Mouse (Mus musculus) hindbrain, embryonic 14.5 days (tissue): Measurements from ENCODE around the gene Fmnl3. TPM values are rescaled to one million over a fixed set of nuclear protein-coding genes. Genes with fewer than 3 reads are reported as not detected.

ENCODE experiments used
- ATAC-seq: fragments of 200-750 bp; cut with Nextera tagmentation; 2 replicates; pipeline ENCODE4 v1.8.0; 2017; ENCODE audit warnings: moderate number of reproducible peaks, mild to moderate bottlenecking, moderate TSS enrichment, moderate library complexity; ENCODE audit not compliant: low FRiP score
- DNase-seq: peaks from one replicate; pipeline ENCODE4 v3.0.0-alpha.2; 2015; ENCODE audit warnings: low spot score
- H3K27ac ChIP-seq: fragments of 300-500 bp; sonication (generic); 2 replicates; pipeline ENCODE4 v1.5.1; 2014; ENCODE audit warnings: mild to moderate bottlenecking, moderate library complexity
- H3K27me3 ChIP-seq: fragments of 300-500 bp; sonication (generic); 2 replicates; pipeline ENCODE4 v1.6.1; 2014; ENCODE audit warnings: mild to moderate bottlenecking, low read length, mixed read lengths; ENCODE audit not compliant: control insufficient read depth, insufficient read depth
- H3K36me3 ChIP-seq: fragments of 300-500 bp; sonication (generic); replicated peaks from 2 replicates; pipeline ENCODE4 v1.6.1; 2014; ENCODE audit not compliant: control insufficient read depth, insufficient read depth
- H3K4me1 ChIP-seq: fragments of 300-500 bp; sonication (generic); replicated peaks from 2 replicates; pipeline ENCODE4 v1.6.1; 2014; ENCODE audit warnings: antibody characterized with exemption, low read length, mixed read lengths; ENCODE audit not compliant: control insufficient read depth, insufficient read depth
- H3K4me2 ChIP-seq: fragments of 300-500 bp; sonication (generic); replicated peaks from 2 replicates; pipeline ENCODE4 v1.6.1; 2014; ENCODE audit warnings: mild to moderate bottlenecking, moderate library complexity
- H3K4me3 ChIP-seq: fragments of 300-500 bp; sonication (generic); replicated peaks from 2 replicates; pipeline ENCODE4 v1.5.1; 2014; ENCODE audit warnings: mild to moderate bottlenecking, low read length
- H3K9ac ChIP-seq: fragments of 300-500 bp; sonication (generic); 2 replicates; pipeline ENCODE4 v1.6.1; 2014
- H3K9me3 ChIP-seq: fragments of 300-500 bp; sonication (generic); 2 replicates; pipeline ENCODE4 v1.6.1; 2016; ENCODE audit warnings: low read length; ENCODE audit not compliant: control insufficient read depth
- WGBS: fragments of 180-500 bp; shearing (Covaris S2); extraction: QIAGEN DNeasy Blood & Tissue Kit; methylation state at CpG from one replicate; pipeline ENCODE4 v1.1.7; 2014; 5-methylcytosine and 5-hydroxymethylcytosine counted together
- polyA plus RNA-seq: library from polyadenylated mRNA; unstranded; fragments of >200 nt; fragmentation: Nextera tagmentation; extraction: Ambion mirVana; gene quantifications from 2 replicates; pipeline ENCODE4 v1.2.1, GENCODE M21; 2014

The Fmnl3 gene
- polyA plus RNA-seq, 1 experiment from 2014 or later, result 9.2 TPM

- WGBS, result 92% methylated on average over 2 of the region's 2 CpGs
Observed at GRCm38 (mm10) chr15:99338916-99339315, 31.4 kb downstream of the Fmnl3 start.

GRCm38 (mm10) chr15:99335801-99336320, 34.4 kb downstream of the Fmnl3 start:
- 87% methylated on average over 8 of the region's 8 CpGs for whole genome bisulfite sequencing
- Histone ChIP-seq H3K9me3 (no peaks in the 10 kb centered on the region), H3K4me3 (no peak overlapping the region), H3K4me1 (no peaks in the 10 kb centered on the region; the same call in 1 of the 2 replicates), H3K9ac (no peak overlapping the region), H3K36me3 (0 out of 2 replicates have a peak, but pooled peaks cover 5% of the 10 kb centered on the region), H3K27me3 (no peaks in the 10 kb centered on the region), H3K4me2 (no peak overlapping the region), H3K27ac (no peak overlapping the region)
- ATAC-seq (no peak), DNase-seq (no peak)

More at GRCm38 (mm10) chr15:99338916-99339315, 31.4 kb downstream of the Fmnl3 start:
- Histone ChIP-seq H3K27ac (no peak overlapping the region), H3K4me3 (no peak overlapping the region), H3K36me3 (0 out of 2 replicates have a peak, but pooled peaks cover 5% of the 10 kb centered on the region), H3K4me1 (peaks cover 14% of the 10 kb centered on the region), H3K9me3 (no peaks in the 10 kb centered on the region), H3K9ac (no peak overlapping the region), H3K27me3 (no peaks in the 10 kb centered on the region), H3K4me2 (no peak overlapping the region)
- no peak for ATAC-seq
- no peak for DNase-seq

- no peaks in the 10 kb centered on the region for H3K27me3 ChIP-seq
- no peak for ATAC-seq
Observed at GRCm38 (mm10) chr15:99334500-99334899, 35.8 kb downstream of the Fmnl3 start.

GRCm38 (mm10) chr15:99333676-99334065, 36.6 kb downstream of the Fmnl3 start:
- DNase-seq (no peak), ATAC-seq (no peak)
- Histone ChIP-seq H3K4me3 (no peak overlapping the region), H3K36me3 (peaks cover 14% of the 10 kb centered on the region), H3K9me3 (no peaks in the 10 kb centered on the region), H3K27me3 (no peaks in the 10 kb centered on the region), H3K27ac (peak overlapping the region; percentile 56), H3K9ac (no peak overlapping the region), H3K4me1 (no peaks in the 10 kb centered on the region; the same call in 1 of the 2 replicates), H3K4me2 (no peak overlapping the region)
- 84% methylated on average over 3 of the region's 3 CpGs for WGBS

More at GRCm38 (mm10) chr15:99334500-99334899, 35.8 kb downstream of the Fmnl3 start:
- Histone ChIP-seq H3K9me3 (no peaks in the 10 kb centered on the region), H3K36me3 (peaks cover 8% of the 10 kb centered on the region; the same call in 1 of the 2 replicates), H3K4me3 (no peak overlapping the region), H3K4me1 (no peaks in the 10 kb centered on the region; the same call in 1 of the 2 replicates), H3K9ac (no peak overlapping the region), H3K27ac (peak overlapping the region; percentile 49; the same call in 1 of the 2 replicates), H3K4me2 (no peak overlapping the region)
- DNase-seq, result peak; percentile 45
- 69% methylated on average over 6 of the region's 6 CpGs for WGBS

- WGBS, result 71% methylated on average over 9 of the region's 9 CpGs
- Histone ChIP-seq H3K36me3 (peaks cover 19% of the 10 kb centered on the region), H3K9ac (no peak overlapping the region), H3K4me2 (no peak overlapping the region), H3K27ac (peak overlapping the region; percentile 56), H3K9me3 (no peaks in the 10 kb centered on the region), H3K4me1 (no peaks in the 10 kb centered on the region; the same call in 1 of the 2 replicates), H3K4me3 (no peak overlapping the region), H3K27me3 (no peaks in the 10 kb centered on the region)
- DNase-seq (no peak), ATAC-seq (peak; percentile 37; the same call in 1 of the 2 replicates)
Observed at GRCm38 (mm10) chr15:99332921-99333675, 37.2 kb downstream of the Fmnl3 start.

GRCm38 (mm10) chr15:99332111-99332510, 38.2 kb downstream of the Fmnl3 start:
- no peak overlapping the region for H3K4me2 ChIP-seq
- H3K9ac ChIP-seq, result no peak overlapping the region
- DNase-seq, result no peak
- peak overlapping the region; percentile 48; the same call in 1 of the 2 replicates for H3K27ac ChIP-seq
- peaks cover 27% of the 10 kb centered on the region for H3K36me3 ChIP-seq
- no peaks in the 10 kb centered on the region for H3K9me3 ChIP-seq
- no peak for ATAC-seq
- H3K4me1 ChIP-seq, result no peaks in the 10 kb centered on the region; the same call in 1 of the 2 replicates
- no peak overlapping the region for H3K4me3 ChIP-seq
- H3K27me3 ChIP-seq, result no peaks in the 10 kb centered on the region

- H3K4me2 ChIP-seq, result no peak overlapping the region
- H3K4me3 ChIP-seq, result no peak overlapping the region
- no peaks in the 10 kb centered on the region; the same call in 1 of the 2 replicates for H3K4me1 ChIP-seq
- no peak overlapping the region for H3K27ac ChIP-seq
- 60% methylated on average over 5 of the region's 5 CpGs for WGBS
- no peaks in the 10 kb centered on the region for H3K27me3 ChIP-seq
- H3K9me3 ChIP-seq, result no peaks in the 10 kb centered on the region
- peaks cover 27% of the 10 kb centered on the region for H3K36me3 ChIP-seq
- no peak overlapping the region for H3K9ac ChIP-seq
- ATAC-seq (no peak), DNase-seq (no peak)
Observed at GRCm38 (mm10) chr15:99331341-99331740, 38.9 kb downstream of the Fmnl3 start.

GRCm38 (mm10) chr15:99330324-99330723, 40.0 kb downstream of the Fmnl3 start:
- ATAC-seq (no peak), DNase-seq (no peak)
- Histone ChIP-seq H3K27me3 (no peaks in the 10 kb centered on the region), H3K9ac (no peak overlapping the region), H3K36me3 (peaks cover 31% of the 10 kb centered on the region), H3K4me2 (no peak overlapping the region), H3K27ac (no peak overlapping the region), H3K4me3 (no peak overlapping the region), H3K9me3 (no peaks in the 10 kb centered on the region), H3K4me1 (no peaks in the 10 kb centered on the region; the same call in 1 of the 2 replicates)
- WGBS, result 79% methylated on average over 2 of the region's 2 CpGs

- H3K27me3 ChIP-seq, result no peaks in the 10 kb centered on the region
- DNase-seq (no peak), ATAC-seq (no peak)
- peaks cover 44% of the 10 kb centered on the region for H3K36me3 ChIP-seq
- no peak overlapping the region for H3K27ac ChIP-seq
- H3K4me3 ChIP-seq, result no peak overlapping the region
- no peak overlapping the region for H3K4me2 ChIP-seq
- over 99% methylated on average over 5 of the region's 5 CpGs for WGBS
- H3K9me3 ChIP-seq, result no peaks in the 10 kb centered on the region
- H3K4me1 ChIP-seq, result no peaks in the 10 kb centered on the region
- no peak overlapping the region for H3K9ac ChIP-seq
Observed at GRCm38 (mm10) chr15:99328011-99328410, 42.3 kb downstream of the Fmnl3 start.
